Mouse (Mus musculus): ENCODE results near the gene Bpnt1. TPM values are rescaled to one million over a fixed set of nuclear protein-coding genes. Genes with fewer than 3 reads are reported as not detected.

Bpnt1 gene
- total RNA-seq, 1 experiment from 2014 or later = 22.2 TPM

GRCm38 (mm10) chr1:185328721-185329610 lies 3.0 kb upstream of the Bpnt1 start, which contains the start of gene Iars2:
TSS of gene Iars2 (minus strand) at chr1:185329396.
- ATAC-seq (replicated peaks; ENCODE audit: low read depth, poor library complexity, severe bottlenecking) = peak; percentile 72

GRCm38 (mm10) chr1:185329851-185330250 lies 2.1 kb upstream of the Bpnt1 start:
- no peak for ATAC-seq (replicated peaks; ENCODE audit: low read depth, poor library complexity, severe bottlenecking)

- ATAC-seq (replicated peaks; ENCODE audit: low read depth, poor library complexity, severe bottlenecking) = no peak
Measured at GRCm38 (mm10) chr1:185331364-185331763, 585 bp upstream of the Bpnt1 start.

GRCm38 (mm10) chr1:185333651-185334050 lies 1.7 kb downstream of the Bpnt1 start:
- ATAC-seq (replicated peaks; ENCODE audit: low read depth, poor library complexity, severe bottlenecking) = no peak

GRCm38 (mm10) chr1:185334136-185334535 lies 2.2 kb downstream of the Bpnt1 start:
- no peak for ATAC-seq (replicated peaks; ENCODE audit: low read depth, poor library complexity, severe bottlenecking)

- ATAC-seq (replicated peaks; ENCODE audit: low read depth, poor library complexity, severe bottlenecking) = no peak
Measured at GRCm38 (mm10) chr1:185335231-185335765, 3.3 kb downstream of the Bpnt1 start.

- ATAC-seq (replicated peaks; ENCODE audit: low read depth, poor library complexity, severe bottlenecking) = no peak
Measured at GRCm38 (mm10) chr1:185336535-185336934, 4.6 kb downstream of the Bpnt1 start.

- no peak for ATAC-seq (replicated peaks; ENCODE audit: low read depth, poor library complexity, severe bottlenecking)
Measured at GRCm38 (mm10) chr1:185342441-185342840, 10.5 kb downstream of the Bpnt1 start.

GRCm38 (mm10) chr1:185343422-185343821 lies 11.5 kb downstream of the Bpnt1 start:
- no peak; the same call in 1 of the 2 replicates for ATAC-seq (replicated peaks; ENCODE audit: low read depth, poor library complexity, severe bottlenecking)

GRCm38 (mm10) chr1:185346188-185346587 lies 14.2 kb downstream of the Bpnt1 start:
- ATAC-seq (replicated peaks; ENCODE audit: low read depth, poor library complexity, severe bottlenecking) = peak; percentile 58; the same call in 1 of the 2 replicates

GRCm38 (mm10) chr1:185349741-185350140 lies 17.8 kb downstream of the Bpnt1 start:
- no peak for ATAC-seq (replicated peaks; ENCODE audit: low read depth, poor library complexity, severe bottlenecking)

GRCm38 (mm10) chr1:185350611-185351010 lies 18.7 kb downstream of the Bpnt1 start:
- no peak for ATAC-seq (replicated peaks; ENCODE audit: low read depth, poor library complexity, severe bottlenecking)

GRCm38 (mm10) chr1:185352151-185352550 lies 20.2 kb downstream of the Bpnt1 start:
- ATAC-seq (replicated peaks; ENCODE audit: low read depth, poor library complexity, severe bottlenecking) = peak; percentile 95

GRCm38 (mm10) chr1:185353351-185353750 lies 21.4 kb downstream of the Bpnt1 start:
- ATAC-seq (replicated peaks; ENCODE audit: low read depth, poor library complexity, severe bottlenecking) = no peak

- ATAC-seq (replicated peaks; ENCODE audit: low read depth, poor library complexity, severe bottlenecking) = no peak
Measured at GRCm38 (mm10) chr1:185354731-185355130, 22.8 kb downstream of the Bpnt1 start.

- no peak for ATAC-seq (replicated peaks; ENCODE audit: low read depth, poor library complexity, severe bottlenecking)
Measured at GRCm38 (mm10) chr1:185356246-185356645, 24.3 kb downstream of the Bpnt1 start.

- no peak for ATAC-seq (replicated peaks; ENCODE audit: low read depth, poor library complexity, severe bottlenecking)
Measured at GRCm38 (mm10) chr1:185358211-185358610, 26.3 kb downstream of the Bpnt1 start.

- peak; percentile 91 for ATAC-seq (replicated peaks; ENCODE audit: low read depth, poor library complexity, severe bottlenecking)
Measured at GRCm38 (mm10) chr1:185362677-185363520, 30.9 kb downstream of the Bpnt1 start, which contains the start of gene Eprs. TSS of gene Eprs (plus strand) at chr1:185363044.

- ATAC-seq (replicated peaks; ENCODE audit: low read depth, poor library complexity, severe bottlenecking) = peak; percentile 64
Measured at GRCm38 (mm10) chr1:185363526-185364182, 31.7 kb downstream of the Bpnt1 start.

GRCm38 (mm10) chr1:185364183-185364540 lies 32.2 kb downstream of the Bpnt1 start:
- ATAC-seq (replicated peaks; ENCODE audit: low read depth, poor library complexity, severe bottlenecking) = no peak

Data from common myeloid progenitor, adult 5-6 weeks (primary cell).